Mouse (Mus musculus) cerebellum, adult 11 months (tissue): Measurements from ENCODE around the gene Rhot2.

Source experiments
- DNase-seq: peaks from one replicate; pipeline ENCODE4 v3.0.0; 2022

Rhot2 gene

DNA sequence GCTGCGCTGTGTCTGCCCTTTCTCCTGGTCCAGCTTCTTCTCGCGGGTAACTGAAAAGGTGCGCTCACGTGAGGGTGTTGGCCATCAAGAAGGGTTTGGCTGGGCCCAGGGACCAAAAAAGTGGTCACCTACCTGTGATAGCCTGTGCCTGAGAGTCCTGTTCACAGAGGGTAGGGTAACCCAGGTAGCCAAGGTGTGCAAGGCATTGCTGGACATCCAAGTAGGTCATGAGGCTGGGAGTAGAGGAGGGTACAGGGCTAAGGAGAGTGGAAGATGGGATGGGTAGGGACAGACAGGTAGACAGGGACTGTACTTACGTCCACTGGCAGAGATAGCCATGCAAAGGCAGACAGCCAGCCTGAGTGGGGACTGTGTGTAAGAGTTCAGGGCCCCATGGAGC is 4.1 kb downstream of the Rhot2 start:
- no peak for DNase-seq

DNA sequence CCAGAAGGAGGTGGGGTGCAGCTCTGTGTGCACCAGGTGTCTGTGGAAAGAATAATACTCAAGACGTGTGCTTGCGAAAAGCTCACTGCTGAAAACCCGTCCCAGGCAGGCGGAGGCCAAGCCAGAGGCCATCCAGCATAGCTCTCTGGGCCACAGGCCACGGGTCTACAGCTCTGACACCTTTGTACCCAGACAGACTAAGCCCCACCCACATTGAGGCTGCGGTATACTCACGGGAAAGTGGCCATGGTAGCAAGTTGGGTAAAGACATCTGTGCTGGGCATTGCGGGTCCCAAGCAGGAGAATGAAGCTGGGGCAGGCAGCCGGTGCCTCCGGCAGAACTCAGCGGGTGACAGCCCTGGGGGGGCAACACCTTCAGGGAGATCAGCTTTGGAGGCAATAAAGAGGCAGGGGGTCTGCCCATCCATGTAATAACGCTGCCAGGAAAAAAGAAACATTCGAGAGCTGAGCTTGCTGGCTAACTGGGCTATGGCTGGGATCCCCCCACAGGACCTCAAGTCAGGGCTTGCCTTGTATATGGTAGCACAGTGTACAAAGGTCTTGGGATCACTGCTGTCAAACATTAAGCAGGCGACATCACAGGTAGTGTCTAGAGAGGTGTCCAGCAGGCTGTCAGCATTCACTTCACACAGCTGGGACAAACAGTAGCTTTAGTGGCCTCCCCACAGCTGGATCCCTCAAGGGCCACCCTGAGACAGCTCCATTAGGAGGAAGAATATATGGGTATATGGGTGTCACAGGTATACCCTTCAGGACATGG is 5.0 kb downstream of the Rhot2 start:
- no peak for DNase-seq

DNA sequence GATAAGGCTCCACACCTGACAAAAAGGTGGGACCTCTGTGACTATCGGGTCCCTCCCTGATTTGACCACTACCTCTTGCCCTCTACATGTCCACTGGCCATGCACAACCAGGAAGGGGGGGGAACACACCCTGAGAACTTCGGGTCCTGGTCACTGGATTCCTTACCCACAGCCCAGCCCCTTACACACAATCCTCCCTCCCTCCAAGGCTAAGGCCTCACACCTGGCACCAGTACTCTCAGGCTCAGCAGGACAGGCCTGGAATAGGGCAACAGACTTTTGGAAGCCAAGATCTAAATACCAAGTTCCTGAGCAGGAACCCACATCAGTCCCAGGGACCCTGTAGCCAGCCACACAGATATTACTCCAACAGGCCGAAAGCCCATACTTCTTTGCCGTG is 5.7 kb downstream of the Rhot2 start:
- no peak for DNase-seq

DNA sequence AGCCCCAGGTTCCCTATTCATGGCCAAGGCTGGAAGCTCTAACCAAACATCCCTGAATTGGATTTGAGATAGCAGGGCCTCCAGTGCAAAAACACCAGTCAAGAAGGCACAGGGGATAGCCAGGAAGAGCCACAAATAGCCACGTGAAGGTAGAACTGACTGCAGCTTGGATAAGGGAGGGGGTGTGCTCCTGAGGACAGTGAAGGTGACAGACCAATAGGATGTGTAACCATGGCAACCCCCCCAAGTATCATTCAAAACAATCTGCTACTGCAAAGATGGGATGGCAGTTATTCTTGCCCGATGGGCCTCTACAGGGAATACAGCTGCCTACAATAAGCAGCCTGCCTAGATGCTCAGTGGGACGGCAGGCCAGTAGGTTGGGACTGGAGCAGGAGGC is 7.1 kb downstream of the Rhot2 start:
- no peak for DNase-seq

DNA sequence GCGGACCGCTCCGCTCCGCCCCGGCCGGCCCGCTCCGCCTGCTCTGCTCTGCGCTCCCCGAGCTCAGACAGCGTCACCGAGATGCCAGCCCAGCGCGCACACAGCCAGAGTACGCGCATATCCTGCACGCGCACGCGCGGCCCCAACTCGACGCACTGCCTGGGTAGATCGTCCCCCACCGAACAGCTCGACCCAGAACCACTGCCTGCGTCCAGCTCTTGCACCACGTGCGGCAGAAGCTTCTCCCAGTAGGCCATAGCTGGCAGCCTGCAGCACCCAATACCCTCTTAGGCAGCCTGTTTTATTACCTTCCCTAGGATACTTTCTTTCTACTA is 7.6 kb downstream of the Rhot2 start, which contains the start of gene Rhbdl1:
Rhbdl1 (minus strand) TSS at position 220 of the 335 bp plus-strand sequence.
- DNase-seq, result peak; percentile 86

DNA sequence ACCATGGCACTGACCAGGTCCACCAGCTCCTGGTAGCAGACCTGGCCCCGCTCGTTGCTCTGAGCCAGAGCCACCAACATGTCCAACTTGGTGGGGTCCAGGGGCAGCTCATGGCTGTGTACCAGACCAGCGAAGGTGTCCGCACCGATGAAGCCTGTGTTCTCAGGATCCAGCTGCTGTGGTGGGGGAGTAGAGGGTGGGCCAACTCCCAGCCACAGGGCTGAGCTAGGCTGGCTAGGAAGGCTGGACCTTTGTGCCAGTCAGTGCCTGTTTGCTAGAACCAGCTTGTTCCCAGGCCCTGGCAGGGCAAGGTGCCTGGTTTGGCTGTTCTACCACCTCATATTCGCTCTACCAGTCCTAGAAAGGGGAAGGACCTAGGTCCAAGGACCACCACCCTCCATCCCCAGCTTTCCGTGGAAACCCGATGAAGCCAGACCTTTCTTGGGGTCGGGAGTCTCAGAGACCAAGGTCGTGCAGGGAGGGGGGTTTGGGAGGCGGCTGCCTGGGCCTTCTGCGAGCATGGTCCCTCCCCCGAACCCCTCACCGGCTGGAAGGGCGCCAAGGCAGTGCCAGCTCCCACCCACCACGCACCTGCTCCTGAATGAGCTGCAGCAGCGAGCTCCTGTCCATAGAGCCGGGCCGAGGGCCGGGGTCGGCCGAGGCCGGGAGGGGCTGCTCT is 8.1 kb downstream of the Rhot2 start:
- no peak for DNase-seq

DNA sequence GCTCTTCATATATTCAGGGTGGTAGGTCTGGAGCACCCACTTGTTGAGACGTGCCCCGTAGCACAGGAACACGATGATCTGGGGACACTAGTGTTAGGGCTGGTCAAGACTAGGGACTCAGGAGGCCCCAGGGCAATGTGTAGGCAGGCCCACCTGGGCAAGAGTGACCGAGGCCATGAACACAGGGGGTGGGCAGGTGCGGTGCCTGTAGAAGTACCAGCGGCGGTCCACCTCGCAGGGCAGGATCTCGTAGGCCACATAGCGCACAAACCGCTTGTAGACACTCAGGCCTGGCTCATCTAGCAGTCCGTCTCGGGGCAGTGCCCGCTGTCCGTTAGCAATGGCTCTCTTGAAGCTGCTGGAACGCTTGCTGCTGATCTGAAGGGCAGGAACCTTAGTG is 8.8 kb downstream of the Rhot2 start:
- DNase-seq, result no peak

DNA sequence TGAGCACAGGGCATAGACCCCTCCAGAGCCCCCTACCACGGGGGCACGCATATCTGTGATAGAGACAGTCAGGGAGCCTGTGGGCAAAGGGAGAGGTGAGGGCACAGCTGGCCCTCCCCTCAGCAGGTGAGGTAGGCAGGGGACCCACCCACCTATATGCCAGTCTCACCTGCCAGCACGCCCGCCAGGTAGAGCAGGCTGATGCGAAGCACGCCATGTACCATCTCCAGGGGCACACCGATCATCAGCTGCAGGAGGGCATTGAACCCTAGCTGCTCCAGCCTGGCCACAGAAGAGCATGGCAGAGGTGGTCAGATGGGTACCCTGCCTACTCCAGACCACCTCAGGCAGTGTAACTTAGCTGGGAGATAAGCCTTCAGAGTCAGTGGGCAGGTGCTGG is 9.3 kb downstream of the Rhot2 start:
- no peak for DNase-seq

DNA sequence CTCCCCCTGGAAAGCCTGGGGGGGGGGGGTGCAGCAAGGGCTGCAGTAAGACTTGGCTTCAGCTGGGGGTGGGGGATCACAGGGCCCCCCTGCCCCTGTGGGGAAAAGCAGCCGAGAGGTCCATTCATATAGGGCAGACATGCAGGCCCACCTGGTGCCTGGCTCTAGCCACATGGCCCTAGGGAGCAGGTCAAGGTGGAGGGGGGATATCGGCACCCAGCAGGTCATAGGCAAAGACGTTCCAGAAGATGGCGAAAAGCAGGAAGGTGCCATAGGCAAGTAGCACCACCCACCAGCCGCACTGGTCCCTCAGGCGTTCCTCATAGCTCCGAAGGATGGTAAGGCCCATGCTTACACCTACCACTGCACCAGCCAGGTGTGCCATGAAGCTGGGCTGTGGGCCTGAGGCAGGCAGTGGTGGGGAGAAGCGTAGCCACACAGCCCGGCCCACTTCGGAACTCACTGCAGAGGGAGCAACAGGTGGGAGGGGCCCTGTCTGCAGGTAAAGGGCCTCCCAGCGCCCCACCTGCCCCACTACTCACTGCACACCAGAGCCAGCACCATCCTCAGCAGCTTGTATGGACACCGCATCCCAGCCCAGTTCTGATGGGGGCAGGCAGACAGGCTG is 9.9 kb downstream of the Rhot2 start:
- no peak for DNase-seq

DNA sequence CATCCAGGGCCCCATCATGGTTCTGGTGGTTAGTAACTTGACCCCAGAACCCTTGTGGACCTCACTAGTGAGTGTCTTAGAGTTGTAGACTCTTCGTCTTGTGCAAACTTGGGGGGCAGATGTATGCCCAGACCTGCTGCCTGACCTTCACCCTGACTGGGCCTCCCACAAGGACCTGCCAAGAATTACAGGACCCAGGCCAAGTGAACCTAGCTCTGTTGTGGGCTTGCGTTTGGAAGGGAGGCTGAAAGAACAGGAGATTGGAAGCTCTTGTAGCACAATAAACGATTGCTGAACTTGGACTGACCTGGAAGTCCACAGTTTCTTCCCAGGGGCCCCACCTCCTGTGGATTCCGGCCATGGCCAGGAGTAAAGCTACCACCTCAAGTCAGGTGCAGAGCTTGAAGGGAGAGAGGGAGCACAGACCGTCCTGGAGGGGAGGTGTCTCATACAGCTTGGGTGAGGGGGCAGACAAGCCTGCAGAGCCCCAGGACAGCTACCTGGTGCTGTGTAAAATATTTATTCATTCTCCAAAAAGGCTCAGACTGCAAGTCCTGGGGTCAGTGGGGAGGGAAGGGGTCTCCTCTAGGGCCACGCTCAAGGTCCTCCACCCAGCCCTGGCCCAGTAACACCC is 10.6 kb downstream of the Rhot2 start:
- DNase-seq, result no peak

DNA sequence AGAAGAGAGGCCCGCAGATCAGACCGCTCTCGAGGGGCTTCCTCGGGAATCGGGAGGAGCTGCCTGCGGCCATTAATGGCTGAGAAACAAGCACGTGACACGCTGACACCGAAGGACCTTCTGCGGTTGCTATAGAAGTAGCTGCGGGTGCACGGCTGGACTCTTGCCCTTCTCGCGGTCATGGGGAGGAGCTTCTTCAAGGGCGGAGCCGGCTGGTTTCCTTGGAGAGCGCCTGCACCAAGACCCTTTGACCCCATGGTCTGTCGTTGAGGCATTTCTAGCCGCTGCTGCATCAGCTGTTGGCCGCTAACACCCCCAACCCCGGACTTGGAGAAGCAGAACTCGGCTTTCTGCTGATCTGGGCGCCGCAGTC is 11.4 kb downstream of the Rhot2 start, which contains the start of gene Stub1:
Stub1 (minus strand) TSS at position 114 of the 373 bp plus-strand sequence.
- DNase-seq, result peak; percentile 86

DNA sequence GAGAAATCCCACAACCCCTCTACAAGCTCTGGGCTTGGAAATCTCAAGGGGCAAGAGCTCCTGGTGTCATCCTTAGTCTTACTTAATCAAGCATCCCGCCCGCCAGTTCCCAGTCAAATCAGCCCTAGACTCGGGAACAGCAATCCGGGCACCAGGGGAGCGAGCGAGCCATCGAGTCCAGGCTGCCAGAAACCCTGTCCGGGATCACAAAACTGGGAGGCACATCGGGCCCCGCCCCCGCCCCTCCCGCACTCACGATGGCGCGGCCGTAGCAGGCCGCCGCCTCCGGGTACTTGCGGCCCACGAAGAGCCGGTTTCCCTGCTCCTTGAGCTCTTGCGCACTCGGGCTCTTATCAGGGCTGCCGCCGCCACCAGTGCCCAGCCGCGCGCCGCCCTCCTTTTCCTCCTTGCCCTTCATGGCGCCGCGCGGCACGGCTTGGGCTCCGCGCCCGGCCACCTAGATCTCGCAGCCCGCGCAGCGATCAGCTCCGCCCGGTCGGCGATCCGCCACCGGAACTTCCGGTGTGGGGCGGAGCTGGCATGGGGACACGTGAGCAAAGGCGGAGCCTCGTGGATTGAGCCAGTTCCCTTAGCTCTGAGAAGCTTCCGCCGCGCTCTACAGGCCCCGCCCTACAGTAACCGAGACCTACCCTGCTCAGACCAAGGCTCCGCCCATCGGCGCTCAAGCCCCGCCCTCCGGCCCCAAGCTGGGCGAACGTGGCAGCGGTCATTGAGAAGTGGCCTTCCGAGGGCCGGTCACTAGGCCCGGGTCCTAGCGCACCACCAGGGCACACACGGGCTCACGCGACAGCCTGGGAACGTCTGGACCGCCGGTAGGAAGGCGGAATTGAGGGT is 12.0 kb downstream of the Rhot2 start:
- peak; percentile 99 for DNase-seq

DNA sequence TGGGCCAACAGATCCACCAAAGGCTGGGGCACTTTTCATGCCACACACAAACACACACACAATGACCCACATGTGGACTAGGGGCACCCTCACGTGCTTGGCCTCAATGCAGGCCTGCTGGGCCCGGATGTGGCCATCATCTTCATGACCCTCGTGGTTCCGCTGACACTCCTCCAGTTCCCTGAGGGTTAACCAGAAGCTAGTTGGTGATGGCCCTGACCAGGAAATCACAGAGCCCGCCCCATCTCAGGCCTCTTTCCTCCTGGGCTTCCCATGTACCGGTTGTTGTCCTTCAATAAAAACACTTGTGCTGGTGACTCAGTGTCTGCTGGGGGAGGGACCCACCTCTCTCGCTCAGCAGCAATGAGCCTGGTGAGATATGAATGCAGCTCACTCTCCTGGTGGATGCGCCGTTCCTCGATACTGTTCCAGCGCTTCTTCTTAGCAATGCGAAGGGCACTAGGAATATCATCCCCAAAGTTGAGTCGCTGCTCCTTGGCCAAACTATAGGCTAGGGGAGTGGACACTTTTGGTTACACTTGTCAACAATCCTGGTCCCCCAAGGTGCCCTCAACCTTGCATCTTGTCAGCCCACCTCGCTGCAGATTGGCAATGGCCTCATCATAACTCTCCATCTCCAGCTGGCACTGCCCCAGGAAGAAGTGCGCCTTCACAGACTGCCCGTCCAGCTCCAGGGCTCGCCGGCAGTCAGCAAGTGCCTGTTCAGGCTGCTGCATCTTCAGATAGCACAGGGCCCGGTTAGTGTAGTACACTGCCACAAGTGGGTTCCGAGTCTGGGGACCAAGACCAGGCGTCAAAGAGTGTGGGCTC is 13.0 kb downstream of the Rhot2 start:
- DNase-seq, result no peak

DNA sequence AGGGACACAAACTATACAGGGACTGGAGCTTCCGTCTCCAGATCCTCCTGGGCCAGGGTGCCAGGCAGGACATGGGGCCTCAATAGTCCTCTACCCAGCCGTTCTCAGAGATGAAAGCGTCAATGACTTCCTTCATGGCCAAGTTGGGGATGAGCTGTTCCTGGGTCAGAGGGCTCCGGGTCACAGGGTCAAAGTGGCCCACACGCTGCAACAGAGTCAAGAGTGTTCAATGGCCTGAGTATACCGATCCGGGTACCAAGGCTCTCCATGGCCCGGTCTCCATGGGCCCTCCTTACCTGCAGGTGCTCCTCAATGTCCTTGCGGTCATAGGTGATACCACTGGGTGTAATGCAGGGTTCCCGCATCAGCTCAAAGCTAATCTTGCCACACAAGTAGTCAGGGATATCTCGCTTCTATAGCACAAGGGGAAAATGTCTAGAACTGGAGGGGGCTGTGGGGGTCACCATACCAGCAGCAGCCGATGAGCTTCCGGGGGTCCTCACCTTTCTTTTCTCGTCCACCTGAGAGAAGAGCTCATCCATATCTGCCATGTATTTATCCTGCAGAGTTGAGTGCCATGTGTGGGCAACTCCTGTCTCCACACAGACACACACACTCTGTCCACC is 13.7 kb downstream of the Rhot2 start:
- no peak for DNase-seq

DNA sequence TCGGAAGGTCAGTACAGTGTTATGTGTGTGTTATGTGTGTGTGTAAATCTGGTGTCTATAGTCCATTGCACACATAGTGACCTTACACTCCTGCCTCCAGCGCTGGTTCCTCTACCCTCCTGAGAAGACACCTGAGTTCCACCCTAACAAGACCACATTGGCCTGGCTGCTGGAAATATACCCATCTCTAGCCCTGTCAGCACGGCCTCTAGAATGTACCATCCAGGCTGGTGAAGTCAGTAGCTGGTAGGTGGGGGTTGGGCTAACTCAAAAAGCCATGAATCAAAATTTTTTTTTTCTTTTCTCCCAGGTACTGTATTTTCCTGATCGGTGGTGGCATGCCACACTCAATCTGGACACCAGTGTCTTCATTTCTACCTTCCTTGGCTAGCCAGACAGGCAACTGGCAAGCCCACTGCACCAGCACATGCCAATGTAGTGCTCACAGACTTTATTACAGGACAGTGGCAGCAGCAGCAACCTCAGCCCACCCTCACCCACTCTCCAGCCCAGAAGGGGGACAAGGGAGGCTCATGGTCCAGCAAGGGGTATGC is 14.4 kb downstream of the Rhot2 start:
- DNase-seq, result no peak

DNA sequence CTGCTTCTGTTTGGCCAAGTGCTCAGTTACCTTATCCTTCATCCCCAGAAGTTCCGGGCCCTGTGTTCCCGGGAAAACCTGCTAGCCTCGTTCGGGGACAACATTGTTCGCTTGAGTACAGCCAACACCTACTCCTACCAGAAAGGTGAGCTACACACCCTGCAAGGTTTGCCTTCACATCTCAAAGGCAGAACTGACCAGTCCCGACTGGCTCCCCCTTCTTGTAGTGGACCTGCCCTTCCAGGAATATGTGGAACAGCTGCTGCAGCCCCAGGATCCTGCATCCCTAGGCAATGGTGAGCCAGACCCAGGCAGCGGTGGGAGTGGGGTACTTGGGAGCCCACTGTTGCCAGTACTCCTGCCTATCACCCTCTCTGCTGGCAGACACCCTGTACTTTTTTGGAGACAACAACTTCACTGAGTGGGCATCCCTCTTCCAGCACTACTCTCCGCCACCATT is 15.1 kb downstream of the Rhot2 start:
- DNase-seq, result no peak

DNA sequence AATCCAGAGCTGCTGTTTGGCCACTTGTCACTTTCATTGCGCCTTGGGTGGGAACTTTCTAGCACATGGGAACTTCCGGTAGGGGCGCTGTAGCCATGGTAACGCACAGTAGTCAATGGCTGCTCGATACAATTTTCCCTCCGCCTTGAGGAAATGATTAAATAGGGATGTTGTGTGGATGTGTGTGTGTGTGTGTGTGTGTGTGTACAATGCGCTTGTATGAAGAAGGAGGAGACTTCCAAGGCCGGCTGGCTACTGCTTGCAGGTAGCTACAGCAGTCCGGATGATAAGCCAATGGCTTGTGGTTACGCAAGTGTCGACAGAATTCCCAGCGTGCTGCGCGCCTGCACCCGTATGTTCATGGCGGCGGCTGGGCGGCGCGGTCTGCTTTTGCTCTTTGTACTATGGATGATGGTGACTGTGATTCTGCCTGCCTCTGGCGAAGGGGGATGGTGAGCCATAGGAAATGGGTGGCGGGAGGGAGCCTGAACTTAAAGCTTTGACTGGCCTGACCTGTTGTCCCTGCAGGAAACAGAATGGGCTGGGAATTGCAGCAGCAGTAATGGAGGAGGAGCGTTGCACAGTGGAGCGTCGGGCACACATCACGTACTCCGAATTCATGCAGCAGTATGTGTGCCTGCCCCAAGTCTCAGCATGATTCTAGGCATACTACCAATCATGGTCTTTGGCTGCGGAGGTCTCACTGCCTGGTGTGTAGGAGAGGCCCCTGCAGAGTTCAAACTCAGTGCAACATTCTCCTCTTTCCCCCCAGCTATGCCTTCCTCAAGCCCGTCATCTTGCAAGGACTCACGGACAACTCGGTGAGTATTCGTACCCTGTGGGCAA is 15.7 kb downstream of the Rhot2 start, which contains the start of gene Jmjd8:
Jmjd8 (plus strand) TSS at position 156 of the 846 bp plus-strand sequence.
- DNase-seq, result peak; percentile 74

DNA sequence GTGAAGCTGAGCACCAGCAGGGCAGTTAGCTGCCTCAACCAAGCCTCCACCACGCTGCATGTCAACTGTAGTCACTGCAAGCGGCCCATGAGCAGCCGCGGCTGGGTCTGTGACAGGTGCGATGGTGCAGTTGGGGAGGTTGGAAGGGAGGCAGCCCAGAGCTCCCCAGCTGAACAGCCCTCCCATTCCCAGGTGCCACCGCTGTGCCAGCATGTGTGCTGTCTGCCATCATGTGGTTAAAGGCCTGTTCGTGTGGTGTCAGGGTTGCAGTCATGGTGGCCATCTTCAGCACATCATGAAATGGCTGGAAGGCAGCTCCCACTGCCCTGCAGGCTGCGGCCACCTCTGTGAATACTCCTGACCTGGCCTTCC is 16.4 kb downstream of the Rhot2 start:
- no peak for DNase-seq

DNA sequence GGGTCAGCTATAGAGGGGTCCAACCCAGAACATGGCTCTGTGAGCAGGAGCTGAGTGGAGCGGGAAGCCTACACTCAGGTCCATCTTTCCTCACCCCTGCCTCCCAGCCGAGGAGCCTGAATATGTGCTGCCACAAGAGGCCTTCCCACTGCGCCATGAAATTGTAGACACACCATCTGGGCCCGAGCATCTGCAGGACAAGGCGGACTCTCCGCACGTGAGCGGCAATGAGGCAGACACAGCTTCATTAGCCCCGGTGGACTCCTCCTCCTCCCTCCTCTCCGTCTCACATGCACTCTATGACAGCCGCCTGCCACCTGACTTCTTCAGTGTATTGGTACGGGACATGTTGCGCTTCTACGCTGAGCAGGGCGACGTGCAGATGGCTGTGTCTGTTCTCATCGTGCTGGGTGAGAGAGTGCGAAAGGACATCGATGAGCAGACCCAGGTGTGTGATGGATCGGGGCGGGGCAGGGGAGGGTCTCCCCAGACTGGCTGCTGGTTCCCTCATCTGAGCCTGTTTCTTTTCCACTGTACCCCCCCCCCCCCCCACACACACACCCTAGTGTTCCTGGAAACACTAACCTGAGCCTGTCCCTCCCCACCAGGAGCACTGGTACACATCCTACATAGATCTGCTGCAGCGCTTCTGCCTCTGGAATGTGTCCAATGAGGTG is 17.0 kb downstream of the Rhot2 start:
- no peak for DNase-seq
